12 mouse cellular contexts compared by ENCODE assay signal in genomic region chr8:126800976-126801375, GRCm38 (mm10).
"Had no signal": no experiment of that assay in that cellular context is flagged by ENCODE, and none has a peak within 500 bp of the region (broad histone marks: within the 10 kb centered on the region; RNA-seq: fewer than 3 reads in every experiment).

No protein-coding gene starts in this region.

- DNase-seq: cerebellum, postnatal 25 days; cerebellum, postnatal 36 days; embryo, embryonic 11 days; forebrain, postnatal 0 days; gastrocnemius, adult 2 months; gastrocnemius, postnatal 10 days; gastrocnemius, postnatal 14 days; gastrocnemius, postnatal 25 days; gastrocnemius, postnatal 36 days; heart, adult 11 months; heart, adult 18-20 months; heart, adult 2 months had no signal
